Mouse (Mus musculus) intestine, embryonic 14.5 days (tissue): ENCODE measurements around the gene Tusc2. TPM values are rescaled to one million over a fixed set of nuclear protein-coding genes. Genes with fewer than 3 reads are reported as not detected.

ENCODE experiments used
- ATAC-seq: fragments of 200-750 bp; cut with Nextera tagmentation; replicated peaks from 2 replicates; pipeline ENCODE4 v1.8.0; 2017; ENCODE audit warnings: low read depth, moderate number of reproducible peaks, moderate TSS enrichment, moderate library complexity; ENCODE audit not compliant: low FRiP score, low TSS enrichment
- DNase-seq: peaks from one replicate; pipeline ENCODE4 v3.0.0-alpha.2; 2018; ENCODE audit warnings: low spot score
- H3K27ac ChIP-seq: fragments of 300-500 bp; sonication (generic); 2 replicates; pipeline ENCODE4 v1.5.1; 2014; ENCODE audit warnings: low read depth, mild to moderate bottlenecking, control low read depth
- H3K27me3 ChIP-seq: fragments of 300-500 bp; sonication (generic); replicated peaks from 2 replicates; pipeline ENCODE4 v1.6.1; 2014; ENCODE audit warnings: low read length, control low read depth; ENCODE audit not compliant: control insufficient read depth, insufficient read depth
- H3K36me3 ChIP-seq: fragments of 300-500 bp; sonication (generic); 2 replicates; pipeline ENCODE4 v1.6.1; 2014; ENCODE audit warnings: low read length, control low read depth; ENCODE audit not compliant: control insufficient read depth, insufficient read depth
- H3K4me1 ChIP-seq: fragments of 300-500 bp; sonication (generic); replicated peaks from 2 replicates; pipeline ENCODE4 v1.6.1; 2014; ENCODE audit warnings: low read length, control low read depth, mixed read lengths; ENCODE audit not compliant: control insufficient read depth, insufficient read depth
- H3K4me2 ChIP-seq: fragments of 300-500 bp; sonication (generic); 2 replicates; pipeline ENCODE4 v1.6.1; 2014; ENCODE audit warnings: low read length
- H3K4me3 ChIP-seq: fragments of 300-500 bp; sonication (generic); 2 replicates; pipeline ENCODE4 v1.5.1; 2014; ENCODE audit warnings: low read depth, low read length, control low read depth, mixed read lengths
- H3K9ac ChIP-seq: fragments of 300-500 bp; sonication (generic); 2 replicates; pipeline ENCODE4 v1.6.1; 2014; ENCODE audit warnings: mild to moderate bottlenecking, low read length
- H3K9me3 ChIP-seq: fragments of 300-500 bp; sonication (generic); 2 replicates; pipeline ENCODE4 v1.6.1; 2016; ENCODE audit warnings: low read length, control low read depth; ENCODE audit not compliant: control insufficient read depth
- WGBS: fragments of 180-500 bp; shearing (Covaris S2); extraction: QIAGEN DNeasy Blood & Tissue Kit; methylation state at CpG from one replicate; pipeline ENCODE4 v1.1.7; 2014; 5-methylcytosine and 5-hydroxymethylcytosine counted together
- polyA plus RNA-seq: library from polyadenylated mRNA; unstranded; fragments of >200 nt; fragmentation: Nextera tagmentation; extraction: Ambion mirVana; gene quantifications from 2 replicates; pipeline ENCODE4 v1.2.1, GENCODE M21; 2014

The Tusc2 gene
- polyA plus RNA-seq, 1 experiment from 2014 or later, result 42.8 TPM

DNA sequence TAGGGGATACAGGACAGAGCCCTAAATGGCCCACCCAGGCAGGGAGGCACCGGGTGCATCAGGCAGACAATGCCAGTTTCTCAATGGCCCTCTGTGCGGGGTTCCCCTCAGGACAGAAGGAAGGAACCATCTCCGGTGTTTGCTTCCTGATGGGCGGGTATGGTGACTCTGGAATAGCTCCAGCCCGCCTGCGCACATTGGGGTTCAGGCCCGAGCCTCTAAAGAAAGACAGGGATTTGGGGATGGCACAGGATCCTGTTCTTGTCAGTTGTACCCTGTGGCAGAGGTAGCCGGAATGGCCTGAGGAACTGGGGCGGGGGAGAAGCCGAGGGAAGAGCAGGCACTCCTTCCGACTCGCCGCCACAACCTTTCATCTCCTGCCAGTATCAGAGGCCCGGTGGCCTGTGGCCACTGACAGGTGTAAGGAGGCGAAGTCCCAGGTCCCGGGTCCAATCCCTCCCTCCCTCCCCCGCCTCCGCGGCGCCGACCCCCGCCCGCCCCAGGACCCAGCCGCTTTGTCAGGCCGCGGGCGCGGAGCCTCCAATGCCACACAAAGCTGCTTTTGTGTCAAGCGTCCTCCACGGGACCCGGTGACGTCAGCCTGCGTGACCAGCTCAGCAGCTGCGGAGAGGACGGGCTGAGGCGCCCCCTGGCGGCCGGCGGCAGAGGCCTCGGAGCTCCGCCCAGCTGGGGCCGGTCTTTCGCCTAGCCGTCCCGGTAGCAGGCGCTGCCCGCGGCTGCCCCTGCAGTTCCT, 49.3 kb downstream of the Tusc2 start:
- no peaks in the 10 kb centered on the region for H3K27me3 ChIP-seq
- H3K4me2 ChIP-seq, result peak overlapping the region; percentile 69
- peak; percentile 97 for DNase-seq
- 7% methylated on average over 37 of the region's 48 CpGs for WGBS
- H3K27ac ChIP-seq, result peak overlapping the region; percentile 92
- peak; percentile 91 for ATAC-seq
- peak overlapping the region; percentile 63 for H3K9ac ChIP-seq
- peak overlapping the region; percentile 28 for H3K4me3 ChIP-seq
- no peaks in the 10 kb centered on the region for H3K9me3 ChIP-seq
- peaks cover 37% of the 10 kb centered on the region for H3K36me3 ChIP-seq
- H3K4me1 ChIP-seq, result peaks cover 30% of the 10 kb centered on the region

DNA sequence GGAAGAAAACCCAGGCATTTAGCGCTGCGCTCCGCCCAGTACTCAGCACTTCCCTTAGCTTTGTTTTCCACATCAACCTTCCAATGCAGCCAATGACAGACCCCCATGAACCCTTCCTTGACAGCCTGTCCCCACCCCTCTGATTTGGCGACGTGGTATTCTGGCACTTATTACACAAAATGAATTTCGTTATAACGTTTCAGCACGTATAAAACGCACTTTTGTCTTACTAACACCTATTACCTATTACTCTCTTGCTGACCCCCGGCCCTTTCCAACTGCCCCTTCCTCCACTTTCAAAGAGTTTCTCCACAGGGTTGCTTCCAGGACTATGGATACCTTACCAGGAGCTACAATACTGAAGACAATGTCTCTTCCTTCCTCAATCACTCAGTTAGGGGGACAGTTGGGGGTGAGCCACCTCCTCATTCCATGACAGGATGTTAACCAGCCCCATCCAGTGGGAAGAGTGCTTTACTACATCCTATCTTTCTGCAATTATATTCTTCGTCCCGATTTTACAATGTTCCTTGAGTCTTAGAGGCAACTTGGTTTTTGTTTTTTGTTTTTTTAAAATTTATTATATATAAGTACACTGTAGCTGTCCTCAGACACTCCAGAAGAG, 50.0 kb downstream of the Tusc2 start:
- Histone ChIP-seq H3K9me3 (no peaks in the 10 kb centered on the region), H3K4me2 (peak overlapping the region; percentile 69), H3K27me3 (no peaks in the 10 kb centered on the region), H3K4me1 (peaks cover 30% of the 10 kb centered on the region), H3K4me3 (peak overlapping the region; percentile 28), H3K36me3 (peaks cover 44% of the 10 kb centered on the region), H3K27ac (peak overlapping the region; percentile 92), H3K9ac (peak overlapping the region; percentile 63; the same call in 1 of the 2 replicates)
- DNase-seq (no peak), ATAC-seq (0 out of 2 replicates have a peak, but pooled peaks have one; percentile 8)
- WGBS, result 13% methylated on average over 12 of the region's 12 CpGs

- H3K27ac ChIP-seq, result peak overlapping the region; percentile 14; the same call in 1 of the 2 replicates
- no peak overlapping the region for H3K4me2 ChIP-seq
- H3K36me3 ChIP-seq, result peaks cover 64% of the 10 kb centered on the region
- H3K4me1 ChIP-seq, result peaks cover 38% of the 10 kb centered on the region
- H3K9me3 ChIP-seq, result no peaks in the 10 kb centered on the region
- no peaks in the 10 kb centered on the region for H3K27me3 ChIP-seq
- ATAC-seq (no peak), DNase-seq (no peak)
- H3K4me3 ChIP-seq, result no peak overlapping the region
- WGBS, result 74% methylated on average over 4 of the region's 4 CpGs
- H3K9ac ChIP-seq, result no peak overlapping the region
These were observed 52.0 kb downstream of the Tusc2 start for GRCm38 (mm10) chr9:107615035-107615434.

Other genes starting within 250 kb of the Tusc2 start
- 10.4 and 12.8 TPM in 2 replicates for gene Hemk1, start 224.9 kb upstream of the Tusc2 start, polyA plus RNA-seq
- 0.28 and 0.31 TPM in 2 replicates for gene 6430571L13Rik, start 222.7 kb upstream of the Tusc2 start, polyA plus RNA-seq
- gene Cacna2d2, start 163.6 kb upstream of the Tusc2 start, polyA plus RNA-seq, result 0.35 and 0.55 TPM in 2 replicates
- gene Tmem115, start 29.3 kb upstream of the Tusc2 start, polyA plus RNA-seq, result 46.7 and 47.6 TPM in 2 replicates
- gene Cyb561d2, start 21.1 kb upstream of the Tusc2 start, polyA plus RNA-seq, result 27.1 and 30.8 TPM in 2 replicates
- 34.8 and 42.2 TPM in 2 replicates for gene Nprl2, start 21.0 kb upstream of the Tusc2 start, polyA plus RNA-seq
- gene Zmynd10, start 16.0 kb upstream of the Tusc2 start, polyA plus RNA-seq, result 0.54 TPM in 1 of 2 replicates, not detected in the other
- 54.4 and 59.9 TPM in 2 replicates for gene Rassf1, start 11.7 kb upstream of the Tusc2 start, polyA plus RNA-seq
- gene Hyal2, start 4.7 kb downstream of the Tusc2 start, polyA plus RNA-seq, result 107 and 114 TPM in 2 replicates
- 4.0 and 5.1 TPM in 2 replicates for gene Hyal1, start 13.7 kb downstream of the Tusc2 start, polyA plus RNA-seq
- 14.7 and 19.6 TPM in 2 replicates for gene Naa80, start 15.6 kb downstream of the Tusc2 start, polyA plus RNA-seq
- gene Hyal3, start 17.6 kb downstream of the Tusc2 start, polyA plus RNA-seq, result 0.87 and 1.4 TPM in 2 replicates
- 77.4 and 79.5 TPM in 2 replicates for gene Ifrd2, start 24.4 kb downstream of the Tusc2 start, polyA plus RNA-seq
- 16.5 and 18.3 TPM in 2 replicates for gene Sema3b, start 46.0 kb downstream of the Tusc2 start, polyA plus RNA-seq
- gene Gnai2, start 72.1 kb downstream of the Tusc2 start, polyA plus RNA-seq, result 336 and 349 TPM in 2 replicates
- gene Slc38a3, start 106.3 kb downstream of the Tusc2 start, polyA plus RNA-seq, result 2.2 and 9.3 TPM in 2 replicates
- 1.7 and 2.6 TPM in 2 replicates for gene Gnat1, start 116.5 kb downstream of the Tusc2 start, polyA plus RNA-seq
- 16.2 and 16.3 TPM in 2 replicates for gene Sema3f, start 147.2 kb downstream of the Tusc2 start, polyA plus RNA-seq
- gene Rbm5, start 207.7 kb downstream of the Tusc2 start, polyA plus RNA-seq, result 156 and 174 TPM in 2 replicates